Mouse (Mus musculus): ENCODE results near the gene Usp4. TPM values are rescaled to one million over a fixed set of nuclear protein-coding genes. Genes with fewer than 3 reads are reported as not detected.
A peak's percentile ranks its signal among the peaks of the same experiment; 100 is the strongest.

Gene Usp4
- polyA plus RNA-seq, 1 experiment from 2014 or later, result 80.6 TPM

DNA sequence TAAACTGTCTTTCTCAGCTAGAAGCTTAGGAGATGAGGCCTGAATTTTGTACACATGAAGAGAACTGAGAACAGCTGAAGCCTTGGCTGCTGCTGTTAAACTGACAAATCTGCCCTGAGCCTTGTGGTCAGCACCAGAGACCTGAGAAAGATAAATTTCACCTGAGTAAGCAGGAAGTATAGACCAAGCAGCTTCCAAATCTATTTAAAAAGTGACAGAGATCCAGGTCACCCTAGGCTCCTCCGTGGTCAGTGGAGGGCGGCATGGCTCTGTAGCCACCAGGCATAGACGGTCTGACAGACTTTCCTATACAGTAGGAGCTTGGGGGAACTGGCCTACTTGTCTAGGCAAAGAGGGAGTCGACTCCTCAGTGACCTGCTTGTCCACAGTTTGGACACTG is 39.2 kb downstream of the Usp4 start:
- WGBS, result 78% methylated on average over 4 of the region's 4 CpGs
- Histone ChIP-seq H3K27me3 (replicated peaks) (no peaks in the 10 kb centered on the region), H3K9ac (no peak overlapping the region), H3K4me1 (no peaks in the 10 kb centered on the region), H3K9me3 (no peaks in the 10 kb centered on the region), H3K27ac (replicated peaks) (no peak overlapping the region), H3K4me2 (no peak overlapping the region), H3K4me3 (no peak overlapping the region), H3K36me3 (peaks cover 99% of the 10 kb centered on the region)
- ATAC-seq (ENCODE audit: extremely low read depth, insufficient number of reproducible peaks, low FRiP score, low TSS enrichment), result no peak

DNA sequence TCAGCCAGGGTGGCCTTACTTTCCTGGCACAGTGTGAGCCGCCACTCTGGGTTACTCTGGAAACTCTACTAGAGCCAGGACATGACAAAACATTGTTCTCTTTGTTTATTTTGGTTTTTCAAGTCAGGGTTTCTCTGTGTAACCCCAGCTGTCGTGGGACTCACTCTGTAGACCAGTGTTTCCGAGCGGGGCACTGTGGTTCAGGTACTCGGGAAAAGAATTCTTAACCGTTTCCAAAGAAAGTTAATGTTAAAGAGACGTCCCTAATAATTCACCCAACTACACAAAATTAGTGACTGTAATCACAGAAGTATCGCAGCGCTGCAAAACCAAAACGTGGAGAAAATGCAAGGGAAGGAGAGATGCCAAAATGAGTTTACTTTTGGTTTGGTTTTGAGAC is 40.9 kb downstream of the Usp4 start:
- no peak overlapping the region for H3K9ac ChIP-seq
- no peaks in the 10 kb centered on the region for H3K4me1 ChIP-seq
- 82% methylated on average over 10 of the region's 10 CpGs for WGBS
- no peak overlapping the region for H3K27ac ChIP-seq (replicated peaks)
- peaks cover 99% of the 10 kb centered on the region for H3K36me3 ChIP-seq
- H3K4me2 ChIP-seq, result no peak overlapping the region
- no peaks in the 10 kb centered on the region for H3K27me3 ChIP-seq (replicated peaks)
- ATAC-seq (ENCODE audit: extremely low read depth, insufficient number of reproducible peaks, low FRiP score, low TSS enrichment), result no peak
- no peak overlapping the region for H3K4me3 ChIP-seq
- no peaks in the 10 kb centered on the region for H3K9me3 ChIP-seq

DNA sequence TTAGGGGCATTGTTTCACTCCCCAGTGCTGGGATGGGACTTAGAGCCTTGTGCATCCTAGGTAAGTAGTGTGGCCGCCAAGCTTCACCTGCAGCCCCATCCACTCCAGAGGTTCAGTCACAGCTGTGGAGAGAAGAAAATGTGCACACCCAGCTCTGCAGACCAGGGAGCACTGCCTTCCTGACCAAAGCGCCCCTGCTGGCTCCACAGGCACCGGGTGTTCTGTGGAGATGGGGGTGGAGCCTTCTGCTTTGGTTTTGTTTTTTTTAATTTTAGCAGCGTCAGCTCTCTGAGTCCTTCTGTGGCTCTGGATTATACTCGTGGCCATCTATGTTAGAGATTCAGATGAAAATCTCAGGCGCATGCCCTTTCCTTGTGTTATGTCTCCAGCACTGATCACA is 41.6 kb downstream of the Usp4 start:
- no peak overlapping the region for H3K4me2 ChIP-seq
- peaks cover 99% of the 10 kb centered on the region for H3K36me3 ChIP-seq
- no peak overlapping the region for H3K27ac ChIP-seq (replicated peaks)
- H3K9ac ChIP-seq, result no peak overlapping the region
- 79% methylated on average over 6 of the region's 6 CpGs for WGBS
- no peak overlapping the region for H3K4me3 ChIP-seq
- ATAC-seq (ENCODE audit: extremely low read depth, insufficient number of reproducible peaks, low FRiP score, low TSS enrichment), result no peak
- no peaks in the 10 kb centered on the region for H3K9me3 ChIP-seq
- no peaks in the 10 kb centered on the region for H3K27me3 ChIP-seq (replicated peaks)
- H3K4me1 ChIP-seq, result no peaks in the 10 kb centered on the region

DNA sequence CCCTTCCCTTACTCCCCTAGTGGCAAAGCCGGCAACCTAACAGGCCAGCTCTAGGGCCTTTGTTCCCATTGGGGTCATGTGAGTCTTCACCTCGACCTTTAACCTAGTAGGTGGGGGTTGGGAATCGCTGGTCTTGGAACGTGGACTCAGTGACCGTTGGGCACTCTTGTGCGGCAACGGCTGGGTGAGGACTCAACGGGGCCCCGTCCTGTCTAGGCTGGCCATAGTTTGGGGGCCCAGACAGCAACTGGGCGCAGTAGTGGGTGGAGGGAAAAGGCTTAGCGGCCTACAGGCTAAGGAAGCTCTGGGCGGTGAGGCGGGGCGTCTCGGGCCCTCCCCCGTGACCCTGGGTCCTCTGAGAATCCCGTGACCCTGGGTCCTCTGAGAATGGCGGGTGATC is 45.0 kb downstream of the Usp4 start, which contains the start of gene 1700102P08Rik:
TSS of gene 1700102P08Rik (plus strand) at position 130 of the 400 bp plus-strand sequence.
- H3K9ac ChIP-seq, result no peak within 1 kb of the TSS
- no peaks in the 10 kb centered on the region for H3K9me3 ChIP-seq
- no peaks in the 10 kb centered on the region for H3K27me3 ChIP-seq (replicated peaks)
- no peak for ATAC-seq (ENCODE audit: extremely low read depth, insufficient number of reproducible peaks, low FRiP score, low TSS enrichment)
- H3K4me2 ChIP-seq, result no peak within 1 kb of the TSS
- H3K27ac ChIP-seq (replicated peaks), result no peak within 1 kb of the TSS
- no peaks in the 10 kb centered on the region for H3K4me1 ChIP-seq
- no peak within 1 kb of the TSS for H3K4me3 ChIP-seq
- WGBS, result 74% methylated on average over 18 of the region's 18 CpGs
- H3K36me3 ChIP-seq, result peaks cover 72% of the 10 kb centered on the region

DNA sequence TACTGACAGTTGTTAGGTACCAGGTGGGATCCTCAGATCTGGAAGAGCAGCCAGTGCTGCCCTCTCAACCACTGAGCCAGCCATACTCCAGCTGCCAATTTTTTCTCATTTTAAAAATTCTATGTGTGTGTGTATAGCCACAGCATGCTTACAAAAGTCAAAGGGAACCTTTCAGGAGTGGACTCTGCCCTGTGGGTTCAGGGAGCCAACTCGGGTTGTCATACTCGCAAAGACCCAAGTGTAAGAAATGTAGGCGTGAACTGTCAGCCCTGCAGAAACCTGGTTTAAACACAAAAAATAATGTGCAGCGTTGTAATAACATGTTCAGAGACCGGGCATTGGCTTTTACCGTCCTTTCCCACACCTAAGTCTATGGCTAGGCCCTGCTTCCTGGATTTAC is 46.5 kb downstream of the Usp4 start:
- no peak for ATAC-seq (ENCODE audit: extremely low read depth, insufficient number of reproducible peaks, low FRiP score, low TSS enrichment)
- Histone ChIP-seq H3K9ac (no peak overlapping the region), H3K36me3 (peaks cover 57% of the 10 kb centered on the region)

GRCm38 (mm10) chr9:108395427-108395826 is 47.8 kb downstream of the Usp4 start:
- no peak overlapping the region for H3K9ac ChIP-seq
- no peaks in the 10 kb centered on the region for H3K4me1 ChIP-seq
- H3K36me3 ChIP-seq, result peaks cover 45% of the 10 kb centered on the region
- H3K4me3 ChIP-seq, result no peak overlapping the region
- no peak overlapping the region for H3K27ac ChIP-seq (replicated peaks)
- H3K27me3 ChIP-seq (replicated peaks), result no peaks in the 10 kb centered on the region
- H3K4me2 ChIP-seq, result no peak overlapping the region
- no peak for ATAC-seq (ENCODE audit: extremely low read depth, insufficient number of reproducible peaks, low FRiP score, low TSS enrichment)
- no peaks in the 10 kb centered on the region for H3K9me3 ChIP-seq
- 83% methylated on average over 1 of the region's 1 CpGs for WGBS

More for the DNA sequence above, 46.5 kb downstream of the Usp4 start:
- Histone ChIP-seq H3K4me3 (no peak overlapping the region), H3K4me2 (no peak overlapping the region), H3K4me1 (no peaks in the 10 kb centered on the region), H3K27ac (replicated peaks) (no peak overlapping the region), H3K9me3 (no peaks in the 10 kb centered on the region), H3K27me3 (replicated peaks) (no peaks in the 10 kb centered on the region)
- WGBS, result 90% methylated on average over 6 of the region's 6 CpGs

DNA sequence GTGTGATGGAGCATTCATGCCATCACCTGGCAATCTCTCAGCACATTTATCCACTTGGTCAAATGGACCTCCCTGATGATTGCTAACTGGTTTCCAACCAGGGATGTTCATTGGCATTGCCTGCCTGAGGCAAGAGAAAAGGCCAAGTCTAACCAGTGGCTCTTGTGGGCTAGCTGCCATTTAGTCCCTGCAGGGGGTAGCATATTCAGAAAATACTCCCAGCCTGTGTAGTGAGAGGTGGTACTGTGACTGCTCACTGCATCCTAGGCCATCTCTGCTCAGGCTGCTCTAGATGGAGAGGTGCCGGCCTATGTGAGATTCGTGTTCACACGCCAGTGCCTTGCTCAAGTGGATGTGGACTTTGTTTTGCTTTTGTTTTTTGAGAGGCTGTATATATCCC is 50.7 kb downstream of the Usp4 start:
- H3K27ac ChIP-seq (replicated peaks), result no peak overlapping the region
- no peak overlapping the region for H3K4me3 ChIP-seq
- peaks cover 9% of the 10 kb centered on the region for H3K4me1 ChIP-seq
- WGBS, result 82% methylated on average over 3 of the region's 3 CpGs
- H3K4me2 ChIP-seq, result no peak overlapping the region
- ATAC-seq (ENCODE audit: extremely low read depth, insufficient number of reproducible peaks, low FRiP score, low TSS enrichment), result no peak
- H3K9me3 ChIP-seq, result no peaks in the 10 kb centered on the region
- peaks cover 16% of the 10 kb centered on the region for H3K36me3 ChIP-seq
- no peaks in the 10 kb centered on the region for H3K27me3 ChIP-seq (replicated peaks)
- H3K9ac ChIP-seq, result no peak overlapping the region

DNA sequence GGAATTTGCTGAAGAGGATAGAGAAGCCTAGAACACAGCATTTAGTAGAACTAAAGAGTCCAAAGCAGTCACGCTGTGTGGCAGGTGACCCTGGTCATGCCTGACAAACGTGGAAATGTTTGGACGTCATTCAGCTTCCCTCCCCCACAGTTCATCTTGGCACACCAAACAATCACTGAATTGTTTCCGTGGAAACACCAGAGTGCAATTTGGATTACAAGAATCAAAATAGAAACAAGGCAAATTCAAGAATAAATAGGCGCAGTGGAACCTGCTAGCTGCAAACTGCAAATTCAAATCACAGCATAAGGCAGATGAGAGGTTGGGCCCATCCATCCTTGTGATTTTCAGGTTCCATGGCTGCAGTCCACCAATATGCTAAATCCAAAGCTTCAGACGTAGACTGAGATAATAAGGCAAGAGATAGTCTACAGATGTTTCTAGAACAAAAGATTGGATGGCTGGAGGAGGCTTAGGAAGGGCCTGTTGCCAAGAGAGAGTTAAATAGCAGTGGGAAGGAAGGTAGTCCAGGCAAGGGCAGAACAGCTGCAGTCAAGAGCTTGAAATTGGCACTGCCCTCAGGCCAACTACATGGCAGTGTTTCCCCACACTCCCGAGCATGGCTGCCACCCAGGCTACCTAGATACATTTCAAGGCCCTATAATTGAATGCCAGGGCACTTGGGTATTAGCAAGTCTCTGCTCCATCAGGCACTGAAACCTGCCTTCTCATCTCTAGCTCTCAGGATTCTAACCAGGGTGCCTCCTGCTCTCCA is 53.7 kb downstream of the Usp4 start:
- ATAC-seq (ENCODE audit: extremely low read depth, insufficient number of reproducible peaks, low FRiP score, low TSS enrichment), result no peak
- peaks cover 9% of the 10 kb centered on the region for H3K4me1 ChIP-seq

GRCm38 (mm10) chr9:108403081-108403480 is 55.4 kb downstream of the Usp4 start:
- H3K27ac ChIP-seq (replicated peaks), result no peak overlapping the region
- H3K4me2 ChIP-seq, result no peak overlapping the region
- H3K4me3 ChIP-seq, result no peak overlapping the region
- H3K27me3 ChIP-seq (replicated peaks), result no peaks in the 10 kb centered on the region
- no peaks in the 10 kb centered on the region for H3K36me3 ChIP-seq
- H3K4me1 ChIP-seq, result peaks cover 9% of the 10 kb centered on the region
- ATAC-seq (ENCODE audit: extremely low read depth, insufficient number of reproducible peaks, low FRiP score, low TSS enrichment), result no peak
- H3K9ac ChIP-seq, result no peak overlapping the region
- WGBS, result 81% methylated on average over 4 of the region's 4 CpGs
- no peaks in the 10 kb centered on the region for H3K9me3 ChIP-seq

More for the DNA sequence above, 53.7 kb downstream of the Usp4 start:
- H3K4me3 ChIP-seq, result no peak overlapping the region
- H3K27me3 ChIP-seq (replicated peaks), result no peaks in the 10 kb centered on the region
- H3K9me3 ChIP-seq, result no peaks in the 10 kb centered on the region
- no peaks in the 10 kb centered on the region for H3K36me3 ChIP-seq
- H3K4me2 ChIP-seq, result no peak overlapping the region
- H3K9ac ChIP-seq, result no peak overlapping the region
- WGBS, result 58% methylated on average over 7 of the region's 7 CpGs
- 0 out of 2 replicates have a peak overlapping the region, but pooled peaks have one; percentile 8 for H3K27ac ChIP-seq (replicated peaks)

- no peak overlapping the region for H3K27ac ChIP-seq (replicated peaks)
- no peak overlapping the region for H3K4me2 ChIP-seq
- H3K9ac ChIP-seq, result no peak overlapping the region
- no peak overlapping the region for H3K4me3 ChIP-seq
- no peaks in the 10 kb centered on the region for H3K27me3 ChIP-seq (replicated peaks)
- peaks cover 13% of the 10 kb centered on the region for H3K4me1 ChIP-seq
- 59% methylated on average over 8 of the region's 8 CpGs for WGBS
- H3K9me3 ChIP-seq, result no peaks in the 10 kb centered on the region
- H3K36me3 ChIP-seq, result no peaks in the 10 kb centered on the region
- no peak for ATAC-seq (ENCODE audit: extremely low read depth, insufficient number of reproducible peaks, low FRiP score, low TSS enrichment)
Observed at GRCm38 (mm10) chr9:108404451-108404850, 56.8 kb downstream of the Usp4 start.

DNA sequence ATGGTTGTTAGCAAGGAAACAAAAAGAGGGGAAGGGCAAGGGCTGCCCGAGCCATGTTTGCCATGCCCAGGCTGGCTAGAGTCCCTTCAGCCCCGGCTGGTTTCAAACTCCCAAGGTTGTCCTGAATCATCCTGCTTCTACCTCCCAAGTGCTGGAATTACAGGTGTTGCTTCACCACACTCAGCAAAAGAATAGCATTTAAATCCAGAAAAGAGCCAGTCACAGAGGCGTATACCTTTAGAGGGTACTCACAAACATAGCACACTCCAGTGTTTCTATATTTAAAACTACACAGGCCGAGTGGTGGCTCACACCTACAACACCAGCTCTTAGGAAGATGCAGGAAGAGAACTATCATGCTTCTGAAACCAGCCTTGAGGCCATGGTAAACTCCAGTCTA is 61.9 kb downstream of the Usp4 start:
- WGBS, result 72% methylated on average over 4 of the region's 4 CpGs
- Histone ChIP-seq H3K9me3 (no peaks in the 10 kb centered on the region), H3K4me2 (no peak overlapping the region), H3K36me3 (no peaks in the 10 kb centered on the region), H3K27ac (replicated peaks) (0 out of 2 replicates have a peak overlapping the region, but pooled peaks have one; percentile 12), H3K27me3 (replicated peaks) (no peaks in the 10 kb centered on the region), H3K9ac (0 out of 2 replicates have a peak overlapping the region, but pooled peaks have one; percentile 37), H3K4me3 (no peak overlapping the region), H3K4me1 (0 out of 2 replicates have a peak, but pooled peaks cover 7% of the 10 kb centered on the region)
- no peak for ATAC-seq (ENCODE audit: extremely low read depth, insufficient number of reproducible peaks, low FRiP score, low TSS enrichment)

- Histone ChIP-seq H3K27ac (replicated peaks) (no peak overlapping the region), H3K4me1 (0 out of 2 replicates have a peak, but pooled peaks cover 7% of the 10 kb centered on the region), H3K4me3 (no peak overlapping the region), H3K9me3 (no peaks in the 10 kb centered on the region), H3K27me3 (replicated peaks) (no peaks in the 10 kb centered on the region), H3K9ac (no peak overlapping the region), H3K4me2 (no peak overlapping the region), H3K36me3 (no peaks in the 10 kb centered on the region)
- 70% methylated on average over 9 of the region's 9 CpGs for WGBS
- no peak for ATAC-seq (ENCODE audit: extremely low read depth, insufficient number of reproducible peaks, low FRiP score, low TSS enrichment)
Observed at GRCm38 (mm10) chr9:108411381-108411942, 63.8 kb downstream of the Usp4 start.

Data from heart, embryonic 13.5 days (tissue).